Comparison of ENCODE assay signal across 24 mouse cellular contexts in the genomic region with DNA sequence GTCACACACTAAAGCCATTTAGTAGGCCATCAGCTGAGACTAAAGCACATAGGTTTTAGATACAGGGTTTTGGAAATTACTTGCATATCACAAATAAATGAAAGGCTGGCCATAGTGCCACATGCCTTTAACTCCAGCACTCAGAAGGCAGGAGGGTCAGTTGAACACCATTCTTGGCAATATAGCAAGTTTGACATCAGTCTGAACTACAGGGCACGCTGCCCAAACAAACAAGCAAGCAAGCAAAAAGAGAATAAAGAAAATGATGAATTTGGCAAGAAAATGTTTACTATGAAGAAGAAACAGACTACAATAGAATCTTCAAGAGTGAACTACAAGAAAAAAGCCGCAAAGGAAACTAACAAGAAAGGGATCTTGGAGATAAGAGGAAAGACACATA.
A peak's percentile ranks its signal among the peaks of the same experiment; 100 is the strongest.
DNase-seq lines count a peak whose midpoint lies in the region; ATAC-seq and TF ChIP-seq lines count a peak whose summit lies in the region.
"Had no signal": no experiment of that assay in that cellular context is flagged by ENCODE, and none has a peak within 500 bp of the region (broad histone marks: within the 10 kb centered on the region; RNA-seq: fewer than 3 reads in every experiment).

No protein-coding gene starts in this region.

- 72% methylated on average over 2 of the region's 2 CpGs for WGBS in liver, postnatal 0 days (ENCODE audit: insufficient replicate concordance)

- no peak overlapping the region for H3K27ac ChIP-seq in liver, postnatal 0 days (ENCODE audit: low read depth)
- H3K27ac ChIP-seq: embryonic facial prominence, embryonic 15.5 days; forebrain, embryonic 10.5 days; forebrain, embryonic 15.5 days; heart, embryonic 10.5 days; hindbrain, embryonic 12.5 days had no signal

- no peak overlapping the region for H3K9ac ChIP-seq in liver, postnatal 0 days (replicated peaks)
- H3K9ac ChIP-seq: embryonic facial prominence, embryonic 15.5 days; forebrain, embryonic 15.5 days; hindbrain, embryonic 12.5 days had no signal

- ATAC-seq in cerebellum, adult (ENCODE audit: insufficient number of reproducible peaks, low FRiP score, low TSS enrichment), result no peak
- no peak for ATAC-seq in liver, postnatal 0 days
- ATAC-seq: activated CD4-positive, CD25-positive, alpha-beta regulatory T cell, adult 4 months; forebrain, embryonic 15.5 days; hindbrain, embryonic 16.5 days; Patski had no signal

- no peak for TF ChIP-seq EP300 in liver, postnatal 0 days (IDR thresholded peaks at IDR 0.05; ENCODE audit: low read depth)

- no peaks in the 10 kb centered on the region for H3K27me3 ChIP-seq in liver, postnatal 0 days (ENCODE audit: insufficient read depth, low read length)
- H3K27me3 ChIP-seq: embryonic facial prominence, embryonic 15.5 days; forebrain, embryonic 15.5 days; hindbrain, embryonic 12.5 days; Patski had no signal

- no peak for TF ChIP-seq CTCF in liver, postnatal 0 days (IDR thresholded peaks at IDR 0.05; ENCODE audit: low read depth)

- H3K4me2 ChIP-seq in liver, postnatal 0 days (ENCODE audit: low read depth, low read length), result no peak overlapping the region
- H3K4me2 ChIP-seq: embryonic facial prominence, embryonic 15.5 days; forebrain, embryonic 15.5 days; hindbrain, embryonic 12.5 days had no signal

- H3K36me3 ChIP-seq in liver, postnatal 0 days (replicated peaks; ENCODE audit: insufficient read depth, low read length), result no peaks in the 10 kb centered on the region
- H3K36me3 ChIP-seq: embryonic facial prominence, embryonic 15.5 days; forebrain, embryonic 15.5 days; heart, embryonic 10.5 days; hindbrain, embryonic 12.5 days had no signal

- H3K4me1 ChIP-seq in liver, postnatal 0 days (ENCODE audit: insufficient read depth), result no peaks in the 10 kb centered on the region; the same call in 1 of the 2 replicates
- H3K4me1 ChIP-seq: embryonic facial prominence, embryonic 15.5 days; forebrain, embryonic 15.5 days; hindbrain, embryonic 12.5 days had no signal

- DNase-seq in cerebellum, postnatal 10 days, result peak; percentile 16 to 22
- DNase-seq in kidney, postnatal 10 days, result peak; percentile 47
- no peak for DNase-seq in kidney, postnatal 25 days
- peak; percentile 22 for DNase-seq in liver, postnatal 0 days
- DNase-seq in liver, result no peak
- DNase-seq in 3T3-L1 (ENCODE audit: low read depth, low spot score), result peak; percentile 41
- no peak for DNase-seq in urinary bladder, postnatal 25 days (ENCODE audit: low spot score)
- DNase-seq: adrenal gland, adult 2 months; adrenal gland, postnatal 25 days; cerebellum, postnatal 14 days; embryo, embryonic 11 days; gastrocnemius, postnatal 10 days; heart, adult 18-20 months; heart, postnatal 36 days had no signal

- no peaks in the 10 kb centered on the region for H3K9me3 ChIP-seq in liver, postnatal 0 days (ENCODE audit: low read length)
- H3K9me3 ChIP-seq: embryonic facial prominence, embryonic 15.5 days; forebrain, embryonic 10.5 days; forebrain, embryonic 15.5 days; heart, embryonic 10.5 days; hindbrain, embryonic 12.5 days had no signal

- H3K4me3 ChIP-seq in liver, postnatal 0 days (ENCODE audit: low read depth, low read length), result no peak overlapping the region
- H3K4me3 ChIP-seq: embryonic facial prominence, embryonic 15.5 days; erythroblast, embryonic 14.5 days; forebrain, embryonic 10.5 days; forebrain, embryonic 15.5 days; heart, embryonic 10.5 days; hindbrain, embryonic 12.5 days had no signal

Comparison
In these comparisons a context has a peak if more than half of its experiments do, and no peak if none do; other contexts are left out.
1. DNase-seq: peak in cerebellum, postnatal 10 days (2 of 2), kidney, postnatal 10 days (single experiment), liver, postnatal 0 days (single experiment) and 3T3-L1 (single experiment); none in kidney, postnatal 25 days (0 of 2), liver (single experiment) and urinary bladder, postnatal 25 days (single experiment).